Mouse (Mus musculus): ENCODE measurements around the gene Denr.

The Denr gene

GRCm38 (mm10) chr5:123969216-123969615, 62.2 kb downstream of the Denr start:
- no peak for DNase-seq (ENCODE audit: low spot score in 2 of 2)

DNA sequence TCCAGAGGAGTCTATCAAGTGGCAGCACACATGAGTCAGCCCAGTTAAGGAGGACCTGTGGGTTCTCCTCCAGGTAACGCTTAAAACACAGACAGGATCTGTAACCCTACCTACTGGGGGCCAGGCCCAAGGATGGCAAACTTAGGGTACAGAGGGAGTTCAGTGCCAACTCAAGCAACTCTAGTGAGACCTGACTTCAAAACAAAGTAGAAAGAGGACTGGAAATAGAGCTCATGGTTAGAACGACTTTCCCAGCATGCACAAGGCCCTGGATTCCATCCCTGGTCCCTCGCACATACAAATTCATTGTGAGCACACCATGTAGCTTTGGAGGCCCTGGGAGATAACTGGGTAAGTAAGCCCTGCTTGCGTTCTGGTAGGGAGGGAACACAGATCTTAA, 63.6 kb downstream of the Denr start:
- no peak for DNase-seq (ENCODE audit: low spot score in 2 of 2)

- DNase-seq (ENCODE audit: low spot score in 2 of 2), result no peak
These were observed 65.5 kb downstream of the Denr start for GRCm38 (mm10) chr5:123972453-123972852.

DNA sequence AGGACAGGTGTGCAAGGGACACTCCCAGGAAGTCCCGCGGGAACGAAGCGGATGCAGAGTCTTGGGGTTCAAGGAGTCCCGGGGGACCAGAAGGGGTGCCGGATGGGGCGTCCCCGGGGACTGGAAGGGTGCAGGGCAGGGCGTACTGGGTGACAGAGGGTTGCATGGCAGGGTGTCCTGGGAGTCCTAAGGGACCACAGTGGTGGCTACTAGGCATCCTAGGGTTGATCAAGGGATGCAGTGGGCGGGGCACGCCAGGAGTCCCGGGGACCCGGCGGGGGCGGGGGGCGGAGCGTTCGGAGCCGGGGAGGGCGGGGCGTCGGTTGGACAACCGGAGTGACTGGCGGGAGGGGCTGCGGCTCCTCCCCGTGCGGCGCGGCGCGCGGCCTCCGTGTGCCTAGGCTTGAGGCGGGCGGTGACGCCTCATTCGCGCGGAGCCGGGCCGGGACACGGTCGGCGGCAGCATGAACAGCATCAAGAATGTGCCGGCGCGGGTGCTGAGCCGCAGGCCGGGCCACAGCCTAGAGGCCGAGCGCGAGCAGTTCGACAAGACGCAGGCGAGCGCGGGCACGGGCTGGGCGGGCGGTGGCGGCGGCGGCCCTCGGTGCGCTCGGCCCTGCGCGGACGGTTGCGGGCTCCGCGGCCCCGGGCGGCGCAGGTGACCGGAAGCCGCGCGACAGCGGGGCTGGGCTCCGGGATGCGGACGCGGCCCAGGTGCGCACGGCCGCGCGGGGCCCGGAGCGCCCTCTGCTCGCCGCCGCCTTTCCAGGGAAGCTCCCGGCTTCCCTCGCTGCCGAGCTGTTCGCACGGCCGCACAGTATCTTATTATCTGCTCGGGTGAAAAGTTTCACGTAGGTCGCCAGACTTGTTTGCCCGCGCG, 66.6 kb downstream of the Denr start, which contains the start of gene Hip1r:
Hip1r (plus strand) TSS at position 330 of the 880 bp plus-strand sequence.
- DNase-seq (ENCODE audit: low spot score in 2 of 2), result no peak

GRCm38 (mm10) chr5:123974179-123974485, 67.2 kb downstream of the Denr start:
- DNase-seq (ENCODE audit: low spot score in 2 of 2), result no peak

- DNase-seq (ENCODE audit: low spot score in 2 of 2), result no peak
These were observed 67.7 kb downstream of the Denr start for GRCm38 (mm10) chr5:123974616-123975111.

DNA sequence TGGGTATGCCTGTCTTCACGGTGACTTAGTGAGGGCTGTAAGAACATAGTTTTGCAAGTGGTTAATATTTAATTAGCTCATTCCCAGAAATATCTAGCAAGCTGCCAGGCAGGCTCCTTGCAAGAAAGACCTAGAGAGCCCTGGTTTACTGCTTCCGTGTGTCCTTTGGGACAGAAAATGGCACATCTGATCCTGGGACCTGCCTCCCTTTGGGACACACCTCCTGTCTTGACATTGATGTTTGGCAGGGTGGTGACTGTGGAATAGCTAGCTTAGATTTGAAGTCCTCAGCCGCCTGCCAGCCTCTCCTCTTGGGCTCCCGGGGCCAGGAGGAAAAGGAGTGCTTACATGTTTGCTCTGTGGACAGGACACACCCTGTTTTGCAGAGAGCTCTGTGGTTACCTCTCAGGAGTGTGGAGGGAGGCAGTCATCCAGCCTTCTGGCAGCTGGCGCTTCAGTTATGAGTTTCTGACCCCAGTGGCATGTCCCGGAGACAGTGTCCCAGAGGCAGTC, 68.7 kb downstream of the Denr start:
- no peak for DNase-seq (ENCODE audit: low spot score in 2 of 2)

DNA sequence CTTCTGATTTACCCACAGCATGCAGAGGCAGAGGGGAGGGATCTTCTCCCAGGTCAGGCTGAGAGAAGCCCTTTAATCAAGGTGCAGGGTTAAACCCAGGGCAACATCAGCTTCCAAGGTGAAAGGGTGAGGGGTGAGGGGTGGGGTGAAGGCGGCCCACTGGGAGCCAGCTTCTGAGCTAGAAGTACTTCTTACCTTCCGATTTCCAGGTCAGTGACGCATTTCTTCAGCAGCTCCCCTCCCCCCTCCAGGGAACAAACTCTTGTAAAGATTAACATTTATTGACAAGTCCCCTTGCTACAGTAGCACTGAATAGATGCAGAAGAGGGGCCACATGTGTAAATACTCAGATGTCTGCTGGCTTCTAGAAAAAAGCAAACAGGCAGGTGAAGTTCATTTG, 70.3 kb downstream of the Denr start:
- DNase-seq (ENCODE audit: low spot score in 2 of 2), result no peak

DNA sequence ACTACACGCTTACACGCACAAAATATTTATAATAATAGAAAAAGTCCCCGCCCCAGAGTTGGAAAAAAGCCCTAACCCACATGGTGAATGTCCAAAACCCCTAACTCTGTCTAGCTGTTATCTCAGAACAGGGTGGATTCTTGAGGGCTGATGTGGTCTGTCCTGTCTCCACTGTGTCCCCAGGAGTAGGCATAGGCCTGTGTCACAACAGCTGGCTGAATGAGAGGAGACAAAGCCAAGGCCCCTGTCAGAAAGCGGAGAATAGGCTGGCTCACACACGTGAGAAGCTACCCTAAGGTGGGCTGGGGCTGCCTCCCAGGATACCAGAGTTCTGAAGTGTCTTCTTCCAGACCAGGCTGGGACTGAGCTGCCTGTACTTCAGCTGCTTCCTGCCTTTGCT, 71.2 kb downstream of the Denr start:
- no peak for DNase-seq (ENCODE audit: low spot score in 2 of 2)
